Mouse (Mus musculus) testis, adult 2 months (tissue): ENCODE results near the gene Phldb2. TPM values are rescaled to one million over a fixed set of nuclear protein-coding genes. Genes with fewer than 3 reads are reported as not detected.

Source experiments
- H3K27ac ChIP-seq: fragments of 200-500 bp; 2 replicates; pipeline ENCODE4 v1.5.1; 2012; ENCODE audit warnings: low read depth, low read length; ENCODE audit not compliant: control insufficient read depth, insufficient read depth
- H3K27me3 ChIP-seq: fragments of 200-500 bp; 2 replicates; pipeline ENCODE4 v1.6.1; 2012; ENCODE audit warnings: mild to moderate bottlenecking, low read length, moderate library complexity; ENCODE audit not compliant: control insufficient read depth, insufficient read depth
- H3K36me3 ChIP-seq: fragments of 200-500 bp; 2 replicates; pipeline ENCODE4 v1.6.1; 2012; ENCODE audit warnings: mild to moderate bottlenecking, low read length; ENCODE audit not compliant: control insufficient read depth, insufficient read depth
- H3K4me1 ChIP-seq: fragments of 200-500 bp; 2 replicates; pipeline ENCODE4 v1.6.1; 2012; ENCODE audit warnings: low read length; ENCODE audit not compliant: control insufficient read depth, insufficient read depth
- H3K4me3 ChIP-seq: fragments of 200-500 bp; 2 replicates; pipeline ENCODE4 v1.5.1; 2012; ENCODE audit warnings: low read depth, mild to moderate bottlenecking, low read length, moderate library complexity, mixed read lengths; ENCODE audit not compliant: control insufficient read depth
- CTCF ChIP-seq: fragments of 200-500 bp; IDR thresholded peaks from 2 replicates; pipeline ENCODE4 v1.5.1; 2012; ENCODE audit warnings: low read depth, mild to moderate bottlenecking, inconsistent platforms, low read length, moderate library complexity; ENCODE audit not compliant: control insufficient read depth, insufficient read depth, insufficient replicate concordance
- POLR2A ChIP-seq: fragments of 200-500 bp; IDR thresholded peaks from 2 replicates; pipeline ENCODE4 v1.6.1; 2012; ENCODE audit warnings: low read depth, mild to moderate bottlenecking, inconsistent platforms, low read length, moderate library complexity; ENCODE audit not compliant: control insufficient read depth
- polyA plus RNA-seq: library from polyadenylated mRNA; depleted of rRNA; stranded (reverse); fragments of >200 nt; gene quantifications from 2 replicates; pipeline ENCODE4 v1.2.3, GENCODE M21; 2012

Gene Phldb2
- polyA plus RNA-seq, 1 experiment = 0.65 TPM

- H3K27me3 ChIP-seq = no peaks in the 10 kb centered on the region
- TF ChIP-seq POLR2A (no peak), CTCF (no peak)
- H3K4me3 ChIP-seq = no peak overlapping the region
- H3K27ac ChIP-seq = no peak overlapping the region
- H3K4me1 ChIP-seq = no peaks in the 10 kb centered on the region
- H3K36me3 ChIP-seq = no peaks in the 10 kb centered on the region
These were observed 75.7 kb downstream of the Phldb2 start for GRCm38 (mm10) chr16:45877739-45878138.

GRCm38 (mm10) chr16:45877171-45877570 lies 76.2 kb downstream of the Phldb2 start:
- H3K36me3 ChIP-seq = no peaks in the 10 kb centered on the region
- no peak overlapping the region for H3K4me3 ChIP-seq
- H3K27ac ChIP-seq = no peak overlapping the region
- H3K4me1 ChIP-seq = no peaks in the 10 kb centered on the region
- no peaks in the 10 kb centered on the region for H3K27me3 ChIP-seq
- no peak for TF ChIP-seq CTCF

- no peak overlapping the region for H3K4me3 ChIP-seq
- no peaks in the 10 kb centered on the region for H3K36me3 ChIP-seq
- H3K27me3 ChIP-seq = no peaks in the 10 kb centered on the region
- no peaks in the 10 kb centered on the region; the same call in 1 of the 2 replicates for H3K4me1 ChIP-seq
- TF ChIP-seq CTCF = no peak
- TF ChIP-seq POLR2A = no peak
- no peak overlapping the region for H3K27ac ChIP-seq
These were observed 80.0 kb downstream of the Phldb2 start for GRCm38 (mm10) chr16:45873397-45873796.

GRCm38 (mm10) chr16:45871286-45871976 lies 82.0 kb downstream of the Phldb2 start:
- Histone ChIP-seq H3K27me3 (no peaks in the 10 kb centered on the region), H3K4me3 (no peak overlapping the region), H3K27ac (no peak overlapping the region), H3K36me3 (no peaks in the 10 kb centered on the region), H3K4me1 (no peaks in the 10 kb centered on the region; the same call in 1 of the 2 replicates)
- TF ChIP-seq CTCF (no peak), POLR2A (no peak)

GRCm38 (mm10) chr16:45870651-45871050 lies 82.7 kb downstream of the Phldb2 start:
- H3K4me3 ChIP-seq = no peak overlapping the region
- H3K36me3 ChIP-seq = no peaks in the 10 kb centered on the region
- no peaks in the 10 kb centered on the region; the same call in 1 of the 2 replicates for H3K4me1 ChIP-seq
- no peak overlapping the region for H3K27ac ChIP-seq
- TF ChIP-seq CTCF = no peak
- no peaks in the 10 kb centered on the region for H3K27me3 ChIP-seq

GRCm38 (mm10) chr16:45869044-45869443 lies 84.4 kb downstream of the Phldb2 start:
- Histone ChIP-seq H3K4me3 (no peak overlapping the region), H3K27me3 (no peaks in the 10 kb centered on the region), H3K36me3 (no peaks in the 10 kb centered on the region), H3K27ac (no peak overlapping the region), H3K4me1 (no peaks in the 10 kb centered on the region; the same call in 1 of the 2 replicates)
- no peak for TF ChIP-seq CTCF
- no peak for TF ChIP-seq POLR2A

- Histone ChIP-seq H3K4me1 (no peaks in the 10 kb centered on the region), H3K27me3 (no peaks in the 10 kb centered on the region), H3K36me3 (no peaks in the 10 kb centered on the region), H3K4me3 (no peak overlapping the region), H3K27ac (no peak overlapping the region)
- TF ChIP-seq POLR2A = no peak
- TF ChIP-seq CTCF = no peak
These were observed 96.0 kb downstream of the Phldb2 start for GRCm38 (mm10) chr16:45857277-45857863.
